Mouse (Mus musculus) granulocyte monocyte progenitor cell, adult 5-6 weeks (primary cell): ENCODE results near the gene Arhgap30. TPM values are rescaled to one million over a fixed set of nuclear protein-coding genes. Genes with fewer than 3 reads are reported as not detected.

Experiments
- ATAC-seq: replicated peaks from 2 replicates; pipeline ENCODE4 v1.8.0; 2016; ENCODE audit warnings: mild to moderate bottlenecking, moderate TSS enrichment, inconsistent platforms; ENCODE audit not compliant: poor library complexity, severe bottlenecking
- total RNA-seq, 2 experiments: library from RNA; stranded (forward) in 1 of 2; stranded (reverse) in 1 of 2; fragments of 200-712, 200-1000 nt in 1 of 2; fragments of >200 nt in 1 of 2; fragmentation: Nextera tagmentation in 1 of 2; gene quantifications; 2 replicates each; pipeline ENCODE4 v1.2.3; 2014 to 2017

Arhgap30 gene
- total RNA-seq, 2 experiments from 2014 or later: 47.2 to 63.0 TPM

- no peak for ATAC-seq
Observed at GRCm38 (mm10) chr1:171454926-171455325, 66.2 kb downstream of the Arhgap30 start.

GRCm38 (mm10) chr1:171457568-171457967 lies 68.8 kb downstream of the Arhgap30 start:
- ATAC-seq: no peak

- no peak for ATAC-seq
Observed at GRCm38 (mm10) chr1:171459791-171460190, 71.0 kb downstream of the Arhgap30 start.

Other genes starting within 250 kb of the Arhgap30 start
- 119 and 151 TPM in 2 replicates for gene Sdhc, start 238.4 kb upstream of the Arhgap30 start, total RNA-seq (2014; fragmentation: Nextera tagmentation)
- 110 and 112 TPM in 2 replicates for gene Sdhc, start 238.4 kb upstream of the Arhgap30 start, total RNA-seq (2017)
- 2.0 TPM in 1 of 2 replicates, not detected in the other for gene Mpz, start 238.2 kb upstream of the Arhgap30 start, total RNA-seq (2014; fragmentation: Nextera tagmentation)
- gene Mpz, start 238.2 kb upstream of the Arhgap30 start, total RNA-seq (2017): not detected in 2 replicates
- 11.7 and 11.8 TPM in 2 replicates for gene Pcp4l1, start 192.7 kb upstream of the Arhgap30 start, total RNA-seq (2014; fragmentation: Nextera tagmentation)
- gene Pcp4l1, start 192.7 kb upstream of the Arhgap30 start, total RNA-seq (2017): 13.7 TPM in 2 replicates
- gene Nr1i3, start 175.0 kb upstream of the Arhgap30 start, total RNA-seq (2014; fragmentation: Nextera tagmentation): not detected in 2 replicates
- gene Nr1i3, start 175.0 kb upstream of the Arhgap30 start, total RNA-seq (2017): 0.10 and 0.17 TPM in 2 replicates
- gene Tomm40l, start 166.4 kb upstream of the Arhgap30 start, total RNA-seq (2014; fragmentation: Nextera tagmentation): 30.1 and 30.3 TPM in 2 replicates
- gene Tomm40l, start 166.4 kb upstream of the Arhgap30 start, total RNA-seq (2017): 20.7 and 21.2 TPM in 2 replicates
- gene Apoa2, start 163.9 kb upstream of the Arhgap30 start, total RNA-seq (2014; fragmentation: Nextera tagmentation): 4.5 and 6.9 TPM in 2 replicates
- gene Apoa2, start 163.9 kb upstream of the Arhgap30 start, total RNA-seq (2017): 3.7 and 8.0 TPM in 2 replicates
- 327 and 359 TPM in 2 replicates for gene Fcer1g, start 154.6 kb upstream of the Arhgap30 start, total RNA-seq (2014; fragmentation: Nextera tagmentation)
- gene Fcer1g, start 154.6 kb upstream of the Arhgap30 start, total RNA-seq (2017): 143 and 171 TPM in 2 replicates
- gene Adamts4, start 138.5 kb upstream of the Arhgap30 start, total RNA-seq (2014; fragmentation: Nextera tagmentation): not detected in 2 replicates
- not detected in 2 replicates for gene Adamts4, start 138.5 kb upstream of the Arhgap30 start, total RNA-seq (2017)
- gene Ndufs2, start 137.6 kb upstream of the Arhgap30 start, total RNA-seq (2014; fragmentation: Nextera tagmentation): 270 and 271 TPM in 2 replicates
- gene Ndufs2, start 137.6 kb upstream of the Arhgap30 start, total RNA-seq (2017): 358 and 391 TPM in 2 replicates
- 24.7 and 25.6 TPM in 2 replicates for gene B4galt3, start 118.6 kb upstream of the Arhgap30 start, total RNA-seq (2014; fragmentation: Nextera tagmentation)
- 14.7 and 19.0 TPM in 2 replicates for gene B4galt3, start 118.6 kb upstream of the Arhgap30 start, total RNA-seq (2017)
- 22.5 and 37.6 TPM in 2 replicates for gene Ppox, start 107.8 kb upstream of the Arhgap30 start, total RNA-seq (2014; fragmentation: Nextera tagmentation)
- gene Ppox, start 107.8 kb upstream of the Arhgap30 start, total RNA-seq (2017): 16.8 and 25.3 TPM in 2 replicates
- gene Usp21, start 101.0 kb upstream of the Arhgap30 start, total RNA-seq (2014; fragmentation: Nextera tagmentation): 34.7 and 37.6 TPM in 2 replicates
- gene Usp21, start 101.0 kb upstream of the Arhgap30 start, total RNA-seq (2017): 20.0 and 22.8 TPM in 2 replicates
- 142 and 143 TPM in 2 replicates for gene Ufc1, start 93.9 kb upstream of the Arhgap30 start, total RNA-seq (2014; fragmentation: Nextera tagmentation)
- 108 and 113 TPM in 2 replicates for gene Ufc1, start 93.9 kb upstream of the Arhgap30 start, total RNA-seq (2017)
- gene Dedd, start 59.8 kb upstream of the Arhgap30 start, total RNA-seq (2014; fragmentation: Nextera tagmentation): 16.4 and 17.1 TPM in 2 replicates
- gene Dedd, start 59.8 kb upstream of the Arhgap30 start, total RNA-seq (2017): 12.9 and 16.8 TPM in 2 replicates
- gene Nit1, start 43.3 kb upstream of the Arhgap30 start, total RNA-seq (2014; fragmentation: Nextera tagmentation): 28.1 and 30.3 TPM in 2 replicates
- gene Nit1, start 43.3 kb upstream of the Arhgap30 start, total RNA-seq (2017): 24.6 and 33.8 TPM in 2 replicates
- gene Pfdn2, start 43.3 kb upstream of the Arhgap30 start, total RNA-seq (2014; fragmentation: Nextera tagmentation): 35.6 and 62.6 TPM in 2 replicates
- gene Pfdn2, start 43.3 kb upstream of the Arhgap30 start, total RNA-seq (2017): 15.2 and 28.0 TPM in 2 replicates
- not detected in 2 replicates for gene Klhdc9, start 28.2 kb upstream of the Arhgap30 start, total RNA-seq (2014; fragmentation: Nextera tagmentation)
- 0.52 and 0.77 TPM in 2 replicates for gene Klhdc9, start 28.2 kb upstream of the Arhgap30 start, total RNA-seq (2017)
- gene Nectin4, start 18.9 kb upstream of the Arhgap30 start, total RNA-seq (2014; fragmentation: Nextera tagmentation): 1.5 and 2.4 TPM in 2 replicates
- gene Nectin4, start 18.9 kb upstream of the Arhgap30 start, total RNA-seq (2017): 0.99 and 1.6 TPM in 2 replicates
- 51.3 and 64.2 TPM in 2 replicates for gene Usf1, start 22.4 kb downstream of the Arhgap30 start, total RNA-seq (2014; fragmentation: Nextera tagmentation)
- 71.0 and 71.5 TPM in 2 replicates for gene Usf1, start 22.4 kb downstream of the Arhgap30 start, total RNA-seq (2017)
- 10.1 and 14.9 TPM in 2 replicates for gene Tstd1, start 29.9 kb downstream of the Arhgap30 start, total RNA-seq (2014; fragmentation: Nextera tagmentation)
- 3.7 TPM in 1 of 2 replicates, not detected in the other for gene Tstd1, start 29.9 kb downstream of the Arhgap30 start, total RNA-seq (2017)
- not detected in 2 replicates for gene F11r, start 48.6 kb downstream of the Arhgap30 start, total RNA-seq (2014; fragmentation: Nextera tagmentation)
- gene F11r, start 48.6 kb downstream of the Arhgap30 start, total RNA-seq (2017): 5.8 TPM in 1 of 2 replicates, not detected in the other
- 3.2 and 4.7 TPM in 2 replicates for gene Alyref2, start 114.5 kb downstream of the Arhgap30 start, total RNA-seq (2014; fragmentation: Nextera tagmentation)
- gene Alyref2, start 114.5 kb downstream of the Arhgap30 start, total RNA-seq (2017): 6.4 and 13.2 TPM in 2 replicates
- not detected in 2 replicates for gene Itln1, start 146.3 kb downstream of the Arhgap30 start, total RNA-seq (2014; fragmentation: Nextera tagmentation)
- not detected in 2 replicates for gene Itln1, start 146.3 kb downstream of the Arhgap30 start, total RNA-seq (2017)
- 5.5 and 6.7 TPM in 2 replicates for gene Cd244a, start 170.2 kb downstream of the Arhgap30 start, total RNA-seq (2014; fragmentation: Nextera tagmentation)
- 5.6 and 7.9 TPM in 2 replicates for gene Cd244a, start 170.2 kb downstream of the Arhgap30 start, total RNA-seq (2017)
- gene Ly9, start 218.5 kb downstream of the Arhgap30 start, total RNA-seq (2014; fragmentation: Nextera tagmentation): 19.8 and 22.0 TPM in 2 replicates
- gene Ly9, start 218.5 kb downstream of the Arhgap30 start, total RNA-seq (2017): 22.3 and 29.9 TPM in 2 replicates